Mouse (Mus musculus) olfactory bulb, adult 2 months (tissue): ENCODE measurements around the gene Mzt1.

Source experiments
- CTCF ChIP-seq: fragments of 200-500 bp; IDR thresholded peaks from 2 replicates; pipeline ENCODE4 v1.5.1; 2012; ENCODE audit warnings: low read depth, mild to moderate bottlenecking, low read length, moderate library complexity; ENCODE audit not compliant: insufficient read depth
- POLR2A ChIP-seq: fragments of 200-500 bp; IDR thresholded peaks from 2 replicates; pipeline ENCODE4 v1.6.1; 2012; ENCODE audit warnings: mild to moderate bottlenecking, low read depth, low read length, moderate library complexity; ENCODE audit not compliant: insufficient read depth

DNA sequence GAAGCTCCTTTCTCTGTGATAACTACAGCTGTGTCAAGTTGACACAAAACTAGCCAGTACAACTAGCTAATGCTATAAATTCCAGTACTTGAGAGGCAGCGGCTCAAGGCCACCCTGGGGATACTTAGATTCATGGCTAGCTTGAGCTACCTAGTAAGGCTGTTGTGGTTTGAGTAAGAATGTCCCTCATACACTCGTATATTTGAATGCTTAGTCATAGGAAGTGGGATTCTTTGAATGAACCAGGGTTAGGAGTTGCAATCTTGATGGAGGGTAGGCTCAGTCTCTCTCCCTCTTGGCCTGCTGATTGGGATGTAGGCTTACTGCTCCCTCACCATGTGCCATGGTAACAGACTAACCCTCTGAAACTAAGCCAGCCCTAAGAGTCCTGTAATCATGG lies 17.2 kb upstream of the Mzt1 start:
- no peak for TF ChIP-seq POLR2A
- TF ChIP-seq CTCF: no peak
